Mouse (Mus musculus) embryonic facial prominence, embryonic 13.5 days (tissue): ENCODE data around the gene Usp11. TPM values are rescaled to one million over a fixed set of nuclear protein-coding genes. Genes with fewer than 3 reads are reported as not detected.
"Not testable (repeated sequence)": the region's sequence is repeated elsewhere in the genome, so short reads cannot be mapped to it uniquely, and the experiment has no call there.

Experiments used
- ATAC-seq: fragments of 200-750 bp; cut with Nextera tagmentation; 2 replicates; pipeline ENCODE4 v1.8.0; 2017; ENCODE audit warnings: low read depth; ENCODE audit not compliant: insufficient number of reproducible peaks, insufficient read depth, low FRiP score, low TSS enrichment
- H3K27ac ChIP-seq: fragments of 300-500 bp; sonication (generic); 2 replicates; pipeline ENCODE4 v1.5.1; 2015; ENCODE audit warnings: moderate library complexity, mild to moderate bottlenecking, inconsistent platforms
- H3K27me3 ChIP-seq: fragments of 300-500 bp; sonication (generic); 2 replicates; pipeline ENCODE4 v1.6.1; 2015; ENCODE audit warnings: mild to moderate bottlenecking, inconsistent platforms
- H3K36me3 ChIP-seq: fragments of 300-500 bp; sonication (generic); 2 replicates; pipeline ENCODE4 v1.6.1; 2015; ENCODE audit warnings: mild to moderate bottlenecking, inconsistent platforms
- H3K4me1 ChIP-seq: fragments of 300-500 bp; sonication (generic); 2 replicates; pipeline ENCODE4 v1.6.1; 2015; ENCODE audit warnings: inconsistent platforms
- H3K4me2 ChIP-seq: fragments of 300-500 bp; sonication (generic); 2 replicates; pipeline ENCODE4 v1.6.1; 2015; ENCODE audit warnings: moderate library complexity, mild to moderate bottlenecking, inconsistent platforms
- H3K4me3 ChIP-seq: fragments of 300-500 bp; sonication (generic); 2 replicates; pipeline ENCODE4 v1.5.1; 2015; ENCODE audit warnings: mild to moderate bottlenecking, inconsistent platforms
- H3K9ac ChIP-seq: fragments of 300-500 bp; sonication (generic); 2 replicates; pipeline ENCODE4 v1.6.1; 2015; ENCODE audit warnings: mild to moderate bottlenecking, inconsistent platforms
- H3K9me3 ChIP-seq: fragments of 300-500 bp; sonication (generic); 2 replicates; pipeline ENCODE4 v1.6.1; 2016; ENCODE audit warnings: inconsistent platforms
- WGBS: fragments of 180-500 bp; shearing (Covaris S2); methylation state at CpG from one replicate; pipeline ENCODE4 v1.1.7; 2015; ENCODE audit warnings: mixed read lengths; 5-methylcytosine and 5-hydroxymethylcytosine counted together
- polyA plus RNA-seq: library from polyadenylated mRNA; unstranded; fragments of >200 nt; fragmentation: Nextera tagmentation; extraction: Ambion mirVana; gene quantifications from 2 replicates; pipeline ENCODE4 v1.2.1, GENCODE M21; 2015

Usp11 gene
- polyA plus RNA-seq, 1 experiment from 2014 or later, result 59.9 TPM

- H3K4me2 ChIP-seq, result no peak overlapping the region
- H3K9me3 ChIP-seq, result no peaks in the 10 kb centered on the region
- H3K4me3 ChIP-seq, result no peak overlapping the region
- H3K4me1 ChIP-seq, result peaks cover 10% of the 10 kb centered on the region
- H3K9ac ChIP-seq, result no peak overlapping the region
- no peak for ATAC-seq
- 83% methylated on average over 1 of the region's 1 CpGs for WGBS
- H3K36me3 ChIP-seq, result peaks cover 44% of the 10 kb centered on the region
- H3K27me3 ChIP-seq, result no peaks in the 10 kb centered on the region
- no peak overlapping the region for H3K27ac ChIP-seq
These were observed 11.1 kb upstream of the Usp11 start for GRCm38 (mm10) chrX:20692616-20693015.

- H3K4me3 ChIP-seq, result no peak overlapping the region
- ATAC-seq, result no peak
- H3K9ac ChIP-seq, result no peak overlapping the region
- no peak overlapping the region for H3K27ac ChIP-seq
- WGBS, result 91% methylated on average over 4 of the region's 4 CpGs
- peaks cover 61% of the 10 kb centered on the region for H3K36me3 ChIP-seq
- no peak overlapping the region for H3K4me2 ChIP-seq
- H3K9me3 ChIP-seq, result no peaks in the 10 kb centered on the region
- no peaks in the 10 kb centered on the region for H3K4me1 ChIP-seq
- no peaks in the 10 kb centered on the region for H3K27me3 ChIP-seq
These were observed 7.9 kb upstream of the Usp11 start for GRCm38 (mm10) chrX:20695842-20696241.

- H3K27me3 ChIP-seq, result no peaks in the 10 kb centered on the region
- H3K4me1 ChIP-seq, result no peaks in the 10 kb centered on the region
- ATAC-seq, result peak; percentile 94
- peak overlapping the region; percentile 78 for H3K9ac ChIP-seq
- H3K9me3 ChIP-seq, result no peaks in the 10 kb centered on the region
- peak overlapping the region; percentile 93 for H3K27ac ChIP-seq
- peak overlapping the region; percentile 57 for H3K4me3 ChIP-seq
- peaks cover 3% of the 10 kb centered on the region; the same call in 1 of the 2 replicates for H3K36me3 ChIP-seq
- H3K4me2 ChIP-seq, result peak overlapping the region; percentile 54
- WGBS, result 26% methylated on average over 32 of the region's 32 CpGs
These were observed 783 bp downstream of the Usp11 start for GRCm38 (mm10) chrX:20704295-20705082.

DNA sequence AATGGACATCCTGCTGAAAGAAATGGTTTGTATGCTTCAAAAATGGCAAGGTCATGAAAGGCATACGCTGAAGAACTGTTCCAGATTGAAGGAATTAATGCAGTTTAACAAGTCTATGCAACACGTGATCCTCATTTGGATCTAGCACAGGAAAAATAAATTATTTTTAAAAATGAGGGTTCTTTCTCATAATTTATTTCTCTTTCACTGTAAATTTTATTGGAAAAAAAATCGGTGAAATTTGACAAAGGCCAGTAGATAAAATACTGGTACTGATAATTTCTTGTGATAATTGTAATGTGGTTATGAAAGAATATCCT is 1.3 kb downstream of the Usp11 start:
- H3K27me3 ChIP-seq, result no peaks in the 10 kb centered on the region
- WGBS, result 30% methylated on average over 3 of the region's 3 CpGs
- no peak overlapping the region for H3K27ac ChIP-seq
- no peaks in the 10 kb centered on the region for H3K9me3 ChIP-seq
- no peaks in the 10 kb centered on the region for H3K36me3 ChIP-seq
- ATAC-seq, result no peak
- no peak overlapping the region for H3K9ac ChIP-seq
- H3K4me1 ChIP-seq, result no peaks in the 10 kb centered on the region
- peak overlapping the region; percentile 54 for H3K4me2 ChIP-seq
- peak overlapping the region; percentile 57 for H3K4me3 ChIP-seq

- 69% methylated on average over 5 of the region's 5 CpGs for WGBS
- Histone ChIP-seq H3K27me3 (no peaks in the 10 kb centered on the region), H3K36me3 (no peaks in the 10 kb centered on the region), H3K4me2 (no peak overlapping the region), H3K9me3 (no peaks in the 10 kb centered on the region), H3K4me3 (no peak overlapping the region), H3K27ac (no peak overlapping the region), H3K4me1 (no peaks in the 10 kb centered on the region), H3K9ac (no peak overlapping the region)
- ATAC-seq, result no peak
These were observed 25.0 kb downstream of the Usp11 start for GRCm38 (mm10) chrX:20728681-20729080.

- WGBS, result 47% methylated on average over 10 of the region's 10 CpGs
- not testable (repeated sequence) for ATAC-seq, H3K4me2 ChIP-seq, H3K9ac ChIP-seq, H3K36me3 ChIP-seq, H3K27me3 ChIP-seq, H3K9me3 ChIP-seq, H3K4me1 ChIP-seq, H3K27ac ChIP-seq, H3K4me3 ChIP-seq
These were observed 26.3 kb downstream of the Usp11 start for GRCm38 (mm10) chrX:20730048-20730447.

DNA sequence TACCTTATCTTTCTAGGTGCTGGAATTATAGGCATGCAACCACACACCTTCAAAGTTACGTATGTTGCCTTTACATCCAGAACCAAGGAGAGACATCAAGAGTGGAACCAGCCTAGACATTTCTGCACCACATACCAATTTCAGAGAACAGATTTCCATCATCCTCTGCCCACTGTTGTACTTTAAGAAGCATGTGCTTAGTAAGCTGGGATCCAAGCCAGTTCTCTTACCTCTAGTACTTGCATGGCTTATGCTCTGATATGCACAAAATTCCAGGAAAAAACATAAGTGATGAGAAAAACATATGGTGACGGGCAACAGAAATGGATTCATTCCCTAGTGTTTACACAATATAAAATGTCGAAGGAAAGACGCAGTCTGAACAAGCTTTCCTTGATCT is 32.8 kb downstream of the Usp11 start:
- Histone ChIP-seq H3K27me3 (no peaks in the 10 kb centered on the region), H3K36me3 (no peaks in the 10 kb centered on the region), H3K4me2 (no peak overlapping the region), H3K9me3 (no peaks in the 10 kb centered on the region), H3K27ac (no peak overlapping the region), H3K4me1 (no peaks in the 10 kb centered on the region), H3K4me3 (no peak overlapping the region), H3K9ac (no peak overlapping the region)
- ATAC-seq, result no peak
- WGBS, result 82% methylated on average over 4 of the region's 4 CpGs

DNA sequence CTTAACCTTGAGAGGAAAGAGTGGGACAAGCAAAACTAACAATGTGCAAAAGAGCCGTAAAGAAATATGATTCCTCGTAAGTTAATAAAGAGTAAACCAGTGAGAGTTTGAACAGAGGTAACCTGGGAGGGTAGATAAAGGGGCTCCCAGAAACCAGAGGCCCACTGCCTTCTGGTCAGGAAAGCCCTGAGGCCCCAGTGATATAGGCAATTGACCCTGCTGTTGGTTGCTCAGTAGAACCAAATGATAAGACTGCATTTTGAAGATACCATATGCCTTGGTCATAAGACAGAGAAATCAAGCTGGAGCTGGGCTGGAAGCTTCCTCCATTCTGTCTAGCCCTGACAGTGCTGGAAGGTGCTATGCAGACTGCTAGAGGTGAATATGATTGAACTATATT is 45.1 kb downstream of the Usp11 start:
- no peak for ATAC-seq
- Histone ChIP-seq H3K27ac (no peak overlapping the region), H3K27me3 (no peaks in the 10 kb centered on the region), H3K4me3 (no peak overlapping the region), H3K36me3 (no peaks in the 10 kb centered on the region), H3K9ac (no peak overlapping the region), H3K4me2 (no peak overlapping the region), H3K9me3 (no peaks in the 10 kb centered on the region), H3K4me1 (no peaks in the 10 kb centered on the region)
- 71% methylated on average over 2 of the region's 2 CpGs for WGBS

- no peak overlapping the region for H3K4me2 ChIP-seq
- H3K4me1 ChIP-seq, result no peaks in the 10 kb centered on the region
- H3K4me3 ChIP-seq, result no peak overlapping the region
- ATAC-seq, result no peak
- no peaks in the 10 kb centered on the region for H3K27me3 ChIP-seq
- H3K9ac ChIP-seq, result no peak overlapping the region
- WGBS, result 91% methylated on average over 4 of the region's 4 CpGs
- H3K9me3 ChIP-seq, result no peaks in the 10 kb centered on the region
- H3K36me3 ChIP-seq, result no peaks in the 10 kb centered on the region
- H3K27ac ChIP-seq, result no peak overlapping the region
These were observed 57.5 kb downstream of the Usp11 start for GRCm38 (mm10) chrX:20761201-20761600.

Other genes with a start within 250 kb of the Usp11 start
- 0.17 and 2.2 TPM in 2 replicates for gene Rgn, start 154.1 kb upstream of the Usp11 start, polyA plus RNA-seq
- gene Rbm10, start 86.4 kb upstream of the Usp11 start, polyA plus RNA-seq, result 66.0 and 70.1 TPM in 2 replicates
- 224 TPM in 2 replicates for gene Ndufb11, start 86.3 kb upstream of the Usp11 start, polyA plus RNA-seq
- gene Uba1, start 45.6 kb upstream of the Usp11 start, polyA plus RNA-seq, result 201 and 219 TPM in 2 replicates
- gene Cdk16, start 16.0 kb upstream of the Usp11 start, polyA plus RNA-seq, result 111 and 127 TPM in 2 replicates
- 118 and 122 TPM in 2 replicates for gene Araf, start 93.9 kb downstream of the Usp11 start, polyA plus RNA-seq
- 15.2 and 26.1 TPM in 2 replicates for gene Timp1, start 166.3 kb downstream of the Usp11 start, polyA plus RNA-seq
- 0.36 and 0.87 TPM in 2 replicates for gene Syn1, start 217.1 kb downstream of the Usp11 start, polyA plus RNA-seq
- 7.2 and 7.5 TPM in 2 replicates for gene Cfp, start 227.6 kb downstream of the Usp11 start, polyA plus RNA-seq
- gene Elk1, start 246.7 kb downstream of the Usp11 start, polyA plus RNA-seq, result 18.1 and 19.3 TPM in 2 replicates